Mouse (Mus musculus) CH12F3 (cell line): ENCODE data around the gene Uts2.
"Not testable (repeated sequence)": the region's sequence is repeated elsewhere in the genome, so short reads cannot be mapped to it uniquely, and the experiment has no call there.

Source experiments
- in situ Hi-C: fragments of 300-500 bp; cut with MboI; formaldehyde crosslinking; loops from 2 replicates; pipeline ENCODE4 v1.14.3; 2020; ENCODE audit warnings: low sequenced_read_pairs

The Uts2 gene

DNA sequence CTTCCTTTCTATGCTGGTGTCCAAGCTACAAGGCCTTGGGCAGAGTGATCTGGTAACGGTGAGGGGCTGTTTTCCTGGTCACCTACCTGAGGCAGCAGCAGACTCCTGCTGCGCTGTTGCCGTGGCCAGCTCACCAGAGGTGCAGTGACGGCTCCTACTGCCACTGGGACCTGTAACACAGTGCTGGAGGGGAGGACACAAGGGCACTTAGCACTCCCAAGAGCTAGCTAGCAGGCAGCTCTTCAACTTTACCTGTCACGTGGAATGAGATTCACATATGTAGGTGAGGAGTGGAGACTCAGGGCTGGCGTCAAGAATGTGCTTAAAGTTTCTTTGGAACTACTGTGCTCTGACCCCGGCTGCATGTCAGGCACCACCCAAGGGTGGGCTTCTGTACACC is 13.4 kb downstream of the Uts2 start:
- in situ Hi-C loops: no loop called here

DNA sequence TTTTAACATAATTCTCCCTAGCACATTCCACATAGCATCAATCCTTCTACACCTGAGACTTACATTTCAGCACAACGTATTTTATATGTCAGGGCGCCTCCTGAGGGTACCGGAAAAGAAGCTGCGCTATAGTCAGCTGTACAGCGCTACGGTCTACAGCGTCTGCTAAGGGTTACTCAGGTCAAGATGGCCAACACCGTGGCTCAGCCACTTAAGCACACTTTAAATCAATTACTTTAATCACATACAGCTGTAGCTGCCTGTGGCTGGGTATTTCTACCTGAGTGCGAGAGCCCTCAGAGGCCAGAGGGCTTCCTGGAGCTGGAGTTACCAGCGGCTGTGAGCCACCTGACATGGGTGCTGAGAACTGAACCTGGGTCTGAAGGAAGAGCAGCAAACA is 19.0 kb downstream of the Uts2 start:
- in situ Hi-C loops: no loop called here

GRCm38 (mm10) chr4:151017356-151017755 is 20.5 kb downstream of the Uts2 start:
- in situ Hi-C loops: not testable (repeated sequence)

DNA sequence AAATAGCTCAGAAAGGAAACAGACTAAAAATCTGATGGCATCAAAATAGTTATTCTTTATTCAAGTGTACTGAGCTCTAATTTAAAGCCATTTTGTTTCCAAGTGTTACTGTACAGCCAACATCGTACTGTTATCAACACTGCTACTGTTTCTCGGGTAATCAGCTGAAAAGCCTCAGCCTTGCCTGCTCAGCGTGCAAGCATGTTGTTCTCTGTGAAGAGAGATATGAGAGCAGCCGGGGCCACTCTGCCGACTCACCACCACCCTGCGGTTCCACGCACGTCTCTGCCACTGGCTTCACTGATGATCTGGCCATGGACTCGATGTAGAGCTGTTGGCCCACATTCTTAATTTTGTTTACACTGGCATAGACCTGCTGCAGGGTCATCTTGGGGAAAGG is 27.3 kb downstream of the Uts2 start:
- in situ Hi-C loops: no loop called here

GRCm38 (mm10) chr4:151027001-151027400 is 30.1 kb downstream of the Uts2 start:
- in situ Hi-C loops: no loop called here

- in situ Hi-C loops: no loop called here
Measured at GRCm38 (mm10) chr4:151036521-151036920, 39.6 kb downstream of the Uts2 start.

DNA sequence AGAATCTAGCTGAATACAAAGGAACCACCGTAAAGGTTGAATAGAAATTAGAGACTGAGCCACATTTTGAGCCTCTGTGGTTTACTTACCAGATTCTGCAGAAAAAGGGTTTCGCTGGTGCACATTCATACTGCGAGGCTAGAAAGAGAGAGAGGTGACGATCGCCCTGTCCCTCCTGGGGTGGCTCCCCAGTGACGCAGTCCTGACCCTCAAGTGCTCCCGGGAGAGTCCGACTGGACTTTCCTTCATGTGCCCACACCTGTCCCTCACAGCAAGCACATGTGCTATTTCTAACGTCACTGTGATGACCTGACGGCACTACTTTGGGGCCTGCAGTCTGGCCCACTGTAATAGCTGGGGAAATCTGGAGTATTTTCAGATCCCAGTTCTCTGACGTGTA is 40.9 kb downstream of the Uts2 start:
- in situ Hi-C loops: no loop called here

DNA sequence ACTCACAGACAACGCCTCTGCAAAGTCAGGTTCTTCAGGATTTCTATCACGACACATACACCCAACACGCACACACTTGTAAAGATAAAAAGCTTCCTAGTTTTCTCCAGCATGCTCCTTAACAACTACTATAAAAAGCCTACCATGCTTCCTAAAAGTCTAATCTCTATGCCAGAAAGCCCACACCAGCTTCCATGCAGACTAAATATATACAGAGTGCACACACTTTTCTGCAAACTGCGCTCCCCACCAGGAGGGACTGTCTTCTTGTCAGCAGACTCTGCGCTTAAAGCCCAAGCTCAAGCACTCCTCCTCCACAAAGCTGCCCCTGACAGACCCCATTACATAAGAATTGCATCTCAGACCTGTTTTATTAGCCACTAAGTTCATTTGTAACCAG is 44.6 kb downstream of the Uts2 start:
- in situ Hi-C loops: no loop called here

- in situ Hi-C loops: no loop called here
Measured at GRCm38 (mm10) chr4:151043281-151043680, 46.4 kb downstream of the Uts2 start.

DNA sequence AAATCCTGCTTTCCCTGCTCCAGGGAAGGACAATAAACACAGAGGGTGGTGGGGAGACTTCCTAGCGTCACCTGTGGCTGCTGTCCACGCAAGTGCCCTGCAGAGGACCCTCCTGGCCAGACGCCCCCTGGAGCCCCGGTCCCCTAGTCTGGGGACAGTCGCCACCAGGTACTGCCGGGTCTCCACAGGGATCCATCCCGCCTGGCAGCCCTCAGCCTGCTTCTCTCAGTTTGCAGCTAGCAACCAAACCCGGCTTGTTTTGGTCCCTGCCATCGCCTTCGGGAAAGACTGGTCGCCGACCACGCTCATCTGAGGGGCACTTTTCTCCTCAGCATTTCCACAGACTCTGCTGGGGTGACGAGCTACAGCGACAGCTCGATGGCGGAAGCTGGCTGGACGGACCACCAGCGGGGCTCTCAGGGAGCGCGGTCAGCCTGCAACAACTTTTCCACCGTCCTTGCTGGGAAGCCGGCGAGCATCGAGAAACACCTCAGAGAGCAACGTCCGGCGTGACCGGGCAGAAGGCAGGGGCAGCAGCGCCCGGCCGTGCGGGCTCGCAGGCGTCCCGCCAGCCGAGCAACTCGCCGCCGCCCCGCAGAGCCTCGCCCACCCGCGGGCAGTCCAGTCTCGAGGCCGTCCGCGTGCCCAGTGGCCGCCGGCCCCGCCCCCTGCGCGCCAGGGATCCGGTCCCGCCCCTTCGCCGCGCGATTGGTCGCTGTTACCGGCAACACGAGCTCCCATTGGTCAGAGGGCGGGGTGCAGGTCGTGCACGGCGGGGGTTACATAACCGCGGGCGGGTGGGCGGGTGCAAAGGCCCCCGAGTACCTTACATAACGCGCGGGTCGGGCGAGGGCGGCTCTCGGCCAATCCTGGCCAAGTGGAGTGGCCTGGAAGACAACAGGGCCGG is 47.4 kb downstream of the Uts2 start, which contains the start of gene Per3:
TSS of gene Per3 (minus strand) at position 629 of the 907 bp plus-strand sequence.
- in situ Hi-C loops: no loop called here

GRCm38 (mm10) chr4:151044944-151045570 is 48.2 kb downstream of the Uts2 start:
- in situ Hi-C loops: no loop called here

- in situ Hi-C loops: no loop called here
Measured at GRCm38 (mm10) chr4:151046524-151046923, 49.6 kb downstream of the Uts2 start.

DNA sequence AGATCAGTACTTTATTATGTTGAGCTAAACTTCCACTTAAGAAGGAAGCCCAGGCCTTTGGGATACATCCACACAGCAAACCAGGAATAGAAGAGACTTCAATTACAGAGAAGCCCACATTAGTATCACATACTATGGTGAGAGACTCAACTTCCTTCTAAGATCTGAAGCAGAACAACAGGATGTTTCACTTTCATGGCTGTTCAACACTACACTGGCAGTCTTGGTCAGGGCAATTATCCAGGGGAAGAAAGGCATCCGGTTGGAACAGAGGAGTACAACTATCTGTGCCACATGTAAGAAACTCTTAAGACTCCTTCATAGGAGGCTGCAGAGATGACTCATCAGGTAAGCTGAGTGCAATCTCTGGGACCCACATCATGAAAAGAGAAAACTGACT is 54.3 kb downstream of the Uts2 start:
- in situ Hi-C loops: no loop called here
